Mouse (Mus musculus): ENCODE measurements around the gene Snx5.

The Snx5 gene

GRCm38 (mm10) chr2:144228521-144229346, 42.0 kb downstream of the Snx5 start:
- no peak for DNase-seq (ENCODE audit: low spot score in 2 of 2)

- DNase-seq (ENCODE audit: low spot score in 2 of 2) = no peak
These were observed 43.7 kb downstream of the Snx5 start for GRCm38 (mm10) chr2:144226906-144227586.

GRCm38 (mm10) chr2:144224351-144224750, 46.4 kb downstream of the Snx5 start:
- DNase-seq (ENCODE audit: low spot score in 2 of 2) = no peak

DNA sequence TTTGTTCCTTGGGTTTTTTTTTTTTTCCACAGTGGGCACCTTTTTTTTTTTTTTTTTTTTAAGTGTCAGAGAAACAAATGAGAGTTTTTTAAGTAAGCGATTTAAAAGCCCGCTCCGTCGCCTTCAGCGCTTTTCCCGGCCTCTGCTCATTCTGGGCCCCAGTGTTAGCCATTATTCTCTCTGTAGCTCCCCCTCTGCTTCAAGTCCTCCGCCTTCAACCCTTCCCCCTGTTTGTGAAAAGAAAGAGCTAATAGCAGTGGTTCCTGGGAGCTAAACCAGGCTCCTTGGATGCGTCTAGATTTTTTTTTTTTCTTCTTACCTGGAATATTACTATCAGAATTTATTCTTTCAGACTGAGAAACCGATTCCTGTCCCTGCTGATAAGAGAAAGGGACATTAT, 55.1 kb downstream of the Snx5 start:
- no peak for DNase-seq (ENCODE audit: low spot score in 2 of 2)

DNA sequence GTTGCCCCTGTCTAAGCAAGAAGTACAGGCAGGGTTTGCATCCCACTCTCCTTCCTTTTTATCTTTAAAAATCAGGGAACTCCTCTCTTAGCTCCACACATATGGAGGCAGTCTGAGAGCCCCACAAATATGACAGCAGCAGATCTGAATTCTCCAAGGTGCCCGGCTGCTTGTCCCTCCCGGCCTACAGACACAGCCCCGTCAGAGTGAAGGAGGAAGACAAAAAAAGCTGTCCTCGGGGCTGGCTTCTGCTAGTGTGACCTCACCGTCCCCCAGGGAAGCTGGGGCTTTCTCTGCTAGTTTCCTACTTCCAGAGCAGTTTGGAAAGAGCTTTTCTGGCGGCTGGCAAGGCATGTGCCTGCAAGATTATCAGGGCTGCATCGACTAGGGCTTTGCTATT, 55.5 kb downstream of the Snx5 start:
- no peak for DNase-seq (ENCODE audit: low spot score in 2 of 2)

- no peak for DNase-seq (ENCODE audit: low spot score in 2 of 2)
These were observed 56.1 kb downstream of the Snx5 start for GRCm38 (mm10) chr2:144214508-144215185.

GRCm38 (mm10) chr2:144213803-144214202, 56.9 kb downstream of the Snx5 start:
- no peak for DNase-seq (ENCODE audit: low spot score in 2 of 2)

DNA sequence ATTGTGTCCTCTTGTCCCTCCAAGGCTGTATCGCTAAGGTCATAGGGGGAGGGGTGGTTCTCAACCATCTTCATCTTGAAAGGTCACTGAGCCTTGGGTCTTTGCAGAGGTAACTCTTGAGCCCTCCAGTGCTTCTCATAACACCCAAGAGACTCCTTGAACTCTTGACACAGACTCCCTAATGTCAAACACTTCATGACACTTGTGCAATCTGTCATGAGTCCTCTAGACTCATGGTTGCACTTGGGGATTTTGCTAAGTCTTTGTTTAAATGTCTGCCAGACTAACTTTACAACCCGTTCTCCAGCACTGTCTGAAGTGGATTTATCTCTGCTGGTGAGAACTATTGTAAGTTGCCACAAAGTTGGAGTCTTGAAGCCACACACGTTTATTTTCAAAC, 61.3 kb downstream of the Snx5 start:
- DNase-seq (ENCODE audit: low spot score in 2 of 2) = no peak

- no peak for DNase-seq (ENCODE audit: low spot score in 2 of 2)
These were observed 63.3 kb downstream of the Snx5 start for GRCm38 (mm10) chr2:144207365-144207764.

DNA sequence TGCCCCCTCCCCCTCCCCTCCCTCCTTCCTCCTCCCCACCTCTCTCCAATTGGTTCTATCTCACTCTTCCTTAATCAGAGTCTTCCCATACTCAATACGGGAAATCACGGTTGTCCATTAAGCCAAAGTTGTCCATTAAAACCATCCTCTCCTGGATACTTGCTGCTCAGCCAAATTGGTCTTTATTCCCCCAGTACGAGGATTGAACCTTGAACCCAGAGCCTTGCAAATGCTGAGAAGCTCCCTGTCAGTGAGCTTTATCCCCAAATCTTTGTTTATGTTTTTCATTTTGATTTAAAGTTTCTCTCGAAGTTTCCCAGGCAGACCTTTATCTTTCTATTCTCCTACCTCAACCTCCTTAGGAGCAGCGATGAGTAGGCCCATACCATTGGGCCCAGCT, 67.7 kb downstream of the Snx5 start:
- no peak for DNase-seq (ENCODE audit: low spot score in 2 of 2)

DNA sequence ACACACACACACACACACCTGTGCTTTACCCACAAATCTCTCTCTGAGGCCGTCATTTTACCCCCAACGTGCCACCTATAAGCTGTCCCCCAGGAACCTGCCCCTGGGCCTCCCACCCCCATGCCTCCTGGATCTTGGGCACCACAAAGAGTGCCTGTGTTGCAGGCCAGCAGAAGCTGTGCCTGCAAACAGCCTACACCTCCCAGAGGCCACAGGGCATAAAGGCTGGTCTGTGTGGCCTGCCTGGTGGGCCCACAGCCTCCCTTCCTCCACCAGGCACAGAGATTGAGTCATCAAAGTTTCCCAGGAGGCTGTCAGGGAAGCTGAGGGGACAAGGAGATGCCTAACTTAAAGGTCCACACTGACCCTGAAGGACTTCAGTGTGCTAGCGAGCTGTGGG, 68.1 kb downstream of the Snx5 start:
- DNase-seq (ENCODE audit: low spot score in 2 of 2) = no peak

- DNase-seq (ENCODE audit: low spot score in 2 of 2) = no peak
These were observed 68.6 kb downstream of the Snx5 start for GRCm38 (mm10) chr2:144202151-144202550.
